Mouse (Mus musculus): ENCODE measurements at regions not wholly inside any gene's neighbourhood (a gene's known extent, or its start where the extent isn't known, plus 50 kb on each side); places are given as distances from the start of the nearest gene placed in this dataset.

GRCm38 (mm10) chr10:71485063-71485762, 137.7 kb downstream of the Ipmk start:
- no peak for DNase-seq (ENCODE audit: low spot score in 2 of 2)

DNA sequence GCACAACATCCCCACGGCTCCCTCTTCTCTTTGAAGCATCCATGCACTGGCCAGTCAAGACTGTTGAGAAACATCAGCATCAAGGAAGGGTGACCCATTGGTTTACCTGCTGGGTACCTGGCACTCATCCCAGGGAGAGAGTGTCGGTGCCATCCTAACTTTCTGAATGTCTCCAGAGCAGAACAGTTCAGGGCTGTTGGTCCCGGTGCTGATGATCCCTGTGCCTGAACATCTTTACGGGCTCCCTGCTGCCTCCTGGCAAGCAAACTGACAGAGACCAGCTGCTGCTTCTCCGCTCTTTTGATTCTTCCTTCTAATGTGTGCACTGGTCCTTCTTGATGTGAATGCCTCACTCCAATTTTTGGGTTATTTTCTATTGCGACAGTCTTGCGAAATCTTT, 142.2 kb downstream of the Ipmk start:
- DNase-seq (ENCODE audit: low spot score in 2 of 2) = peak in 1 of 2 experiments; percentile 37

DNA sequence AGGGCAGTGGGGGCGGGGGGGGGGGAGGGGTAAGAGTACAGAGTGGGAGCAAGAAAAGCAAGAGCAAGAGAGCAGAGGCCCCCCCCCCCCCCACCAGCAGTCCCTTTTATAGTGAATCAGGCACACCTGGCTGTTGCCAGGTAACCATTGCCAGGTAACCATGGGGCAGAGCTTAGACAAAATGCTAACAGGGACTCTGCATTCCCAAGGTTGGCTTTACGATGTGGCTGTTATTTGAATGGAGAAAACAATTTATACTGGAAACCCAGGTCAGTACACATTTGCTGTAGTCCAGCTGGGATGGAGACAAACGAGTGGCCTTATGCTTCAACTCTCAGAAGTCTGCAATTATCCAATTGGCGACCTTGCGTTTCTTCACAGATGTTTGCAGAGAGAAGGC, 154.5 kb downstream of the Ipmk start:
- no peak for DNase-seq (ENCODE audit: low spot score in 2 of 2)

DNA sequence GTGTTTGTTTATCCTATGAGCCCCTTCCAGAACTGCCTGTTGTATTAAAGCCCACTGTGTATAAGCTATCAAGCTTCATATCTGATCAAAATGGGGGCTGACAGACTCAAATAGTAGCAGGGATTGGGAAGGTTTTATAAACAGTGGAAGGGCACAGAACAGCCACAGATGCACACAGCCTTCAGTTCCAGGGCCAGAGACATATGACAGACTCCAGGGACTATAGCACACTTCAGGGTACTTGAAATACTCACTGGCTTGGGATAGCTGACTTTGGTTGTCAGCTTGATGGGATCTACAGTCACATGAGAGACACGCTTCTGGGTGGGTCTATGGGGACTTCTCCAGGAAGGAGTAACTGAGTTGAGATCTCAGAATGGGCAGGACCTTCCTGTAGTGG, 156.7 kb downstream of the Ipmk start:
- no peak for DNase-seq (ENCODE audit: low spot score in 2 of 2)

- DNase-seq (ENCODE audit: low spot score in 2 of 2) = no peak
Measured at GRCm38 (mm10) chr10:71525290-71525689, 177.7 kb downstream of the Ipmk start.

- no peak for DNase-seq (ENCODE audit: low spot score in 2 of 2)
Measured at GRCm38 (mm10) chr10:71533759-71534158, 186.2 kb downstream of the Ipmk start.

DNA sequence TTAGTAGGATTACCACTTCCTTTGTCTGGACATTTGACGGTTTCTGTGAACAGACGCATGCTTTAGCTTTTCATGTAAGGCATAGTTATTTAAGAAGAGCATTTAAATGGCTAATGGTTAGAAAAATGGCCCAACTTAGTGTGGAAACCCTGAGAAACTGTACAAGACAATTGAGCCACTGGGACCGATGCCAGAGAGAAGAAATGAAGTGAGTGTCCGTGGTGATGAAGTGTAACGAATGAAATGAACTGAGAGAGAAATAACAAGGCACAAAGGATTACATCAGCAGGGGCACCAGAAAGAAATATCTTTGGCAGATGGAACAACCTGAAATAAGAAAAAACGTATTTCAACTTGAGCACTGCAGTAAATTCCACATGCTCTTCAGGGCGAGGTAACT, 197.9 kb downstream of the Ipmk start:
- DNase-seq (ENCODE audit: low spot score in 2 of 2) = no peak

DNA sequence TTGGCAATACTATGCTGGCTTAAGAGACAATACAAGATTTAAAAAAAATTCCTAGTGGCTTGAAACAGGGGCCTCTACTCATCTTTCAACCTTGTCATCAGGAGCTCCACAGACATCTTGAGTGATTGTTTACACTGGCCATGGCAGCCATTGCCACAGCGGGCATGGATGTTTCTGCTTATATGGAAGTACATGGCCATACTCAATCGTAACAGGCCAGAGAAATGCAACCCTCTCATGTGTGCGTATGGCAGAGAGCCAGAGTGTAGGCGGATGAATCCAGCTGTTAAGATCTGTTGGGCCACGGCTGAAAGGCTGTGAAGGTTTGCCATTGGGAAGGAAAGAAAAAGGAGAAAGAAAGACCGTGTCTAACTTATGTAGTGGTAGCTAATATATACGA, 198.9 kb downstream of the Ipmk start:
- no peak for DNase-seq (ENCODE audit: low spot score in 2 of 2)

GRCm38 (mm10) chr10:71583716-71584115, 236.2 kb downstream of the Ipmk start:
- DNase-seq (ENCODE audit: low spot score in 2 of 2) = no peak

DNA sequence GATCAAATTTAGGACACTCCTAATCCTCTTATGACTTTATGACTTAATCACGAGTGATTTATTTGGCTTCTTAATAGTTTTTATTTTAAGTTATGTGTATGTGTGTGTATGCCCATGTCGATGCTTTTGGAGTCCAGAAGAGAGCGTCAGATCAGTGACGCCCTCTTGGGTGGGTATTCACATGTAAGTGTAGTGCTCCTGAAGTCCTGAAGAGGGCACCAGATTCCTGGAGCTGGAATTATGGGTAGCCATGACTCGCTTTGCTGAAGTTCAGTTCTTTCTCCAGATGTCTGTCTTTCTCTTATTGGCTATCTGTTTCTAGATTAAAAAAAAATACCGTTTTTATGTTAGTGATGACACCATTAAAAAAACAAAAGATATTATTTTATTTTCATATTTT, 251.0 kb downstream of the Ipmk start:
- DNase-seq (ENCODE audit: low spot score in 2 of 2) = no peak

DNA sequence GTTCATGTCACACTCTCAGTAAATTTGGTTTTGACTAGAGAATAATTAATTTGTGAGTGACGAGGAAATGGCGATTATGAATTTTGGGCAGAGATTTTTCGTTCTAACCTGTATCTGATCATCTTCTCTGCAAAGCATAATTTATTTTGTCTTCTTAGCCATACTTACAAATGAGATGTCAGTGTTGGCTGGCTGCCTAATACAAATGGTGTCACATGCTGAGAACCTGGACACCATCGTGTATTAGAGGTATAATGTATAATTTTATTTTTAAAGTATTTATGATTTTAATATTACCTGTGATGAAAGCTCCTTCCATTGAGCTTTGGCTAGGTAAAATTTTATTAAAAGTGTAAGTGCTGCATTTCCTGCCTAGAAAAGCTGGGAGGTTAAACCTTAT, 266.2 kb downstream of the Ipmk start:
- no peak for DNase-seq (ENCODE audit: low spot score in 2 of 2)

DNA sequence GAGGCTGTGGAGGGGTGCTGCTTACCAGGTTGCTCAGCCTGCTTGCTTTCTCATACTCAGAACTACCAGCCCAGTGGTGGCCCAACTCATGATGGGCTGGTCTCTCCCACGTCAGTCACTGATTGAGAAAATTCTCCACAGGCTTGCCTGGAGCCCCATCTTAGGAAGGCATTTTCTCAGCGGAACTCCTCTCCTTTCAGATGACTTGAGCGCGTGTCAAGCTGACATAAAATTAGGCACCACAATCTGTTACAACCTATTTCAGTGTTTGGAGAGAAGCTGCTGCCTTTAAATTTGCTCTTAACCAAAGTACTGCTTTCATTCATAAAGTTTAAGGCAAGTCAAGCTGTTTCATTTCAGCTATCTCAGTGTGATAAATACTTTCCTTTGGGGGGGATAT, 269.6 kb downstream of the Ipmk start:
- DNase-seq (ENCODE audit: low spot score in 2 of 2) = no peak

- no peak for DNase-seq (ENCODE audit: low spot score in 2 of 2)
Measured at GRCm38 (mm10) chr10:71646071-71646470, 298.5 kb downstream of the Ipmk start.

DNA sequence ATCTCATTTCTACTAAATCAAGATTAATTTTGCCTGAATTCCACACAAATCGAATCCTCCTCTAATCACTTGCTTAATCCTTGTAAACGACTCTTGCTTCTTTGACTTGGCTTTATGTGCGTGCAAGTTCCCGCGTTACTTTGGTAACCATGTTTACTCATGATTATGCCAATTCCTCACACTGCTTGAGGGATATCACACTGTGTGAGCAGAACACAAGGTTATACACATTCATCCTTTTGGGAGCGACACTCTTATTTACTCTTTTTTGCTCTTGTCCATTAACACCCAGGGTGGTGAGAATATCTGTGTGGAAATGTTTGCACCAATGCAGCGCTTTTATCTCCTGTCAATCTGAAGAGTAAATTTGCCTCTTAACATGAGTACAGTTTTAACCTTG, 310.0 kb downstream of the Ipmk start:
- DNase-seq (ENCODE audit: low spot score in 2 of 2) = no peak

DNA sequence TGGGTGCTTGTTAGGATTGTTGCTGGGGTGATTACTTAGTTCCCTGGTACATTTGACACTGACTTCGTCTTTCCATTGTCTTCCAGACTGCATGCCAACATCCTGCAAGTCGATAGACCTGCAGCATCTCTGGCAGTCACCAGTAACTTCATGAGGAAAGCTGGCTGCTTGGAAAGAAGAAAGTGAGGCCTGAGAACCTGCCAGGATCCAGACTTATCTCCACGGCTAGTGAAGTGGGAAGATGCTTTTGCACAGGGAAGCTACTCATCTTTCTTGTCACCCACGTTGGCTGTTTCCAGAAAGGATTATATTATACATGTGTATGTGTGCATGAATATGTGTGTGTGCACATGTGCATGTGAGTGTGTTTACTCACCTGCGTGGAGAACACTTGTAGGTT, 316.0 kb downstream of the Ipmk start:
- DNase-seq (ENCODE audit: low spot score in 2 of 2) = no peak

GRCm38 (mm10) chr10:71667160-71667571, 319.6 kb downstream of the Ipmk start:
- peak in 1 of 2 experiments; percentile 18 for DNase-seq (ENCODE audit: low spot score in 2 of 2)

GRCm38 (mm10) chr10:71679240-71679639, 331.7 kb downstream of the Ipmk start:
- no peak for DNase-seq (ENCODE audit: low spot score in 2 of 2)

- no peak for DNase-seq (ENCODE audit: low spot score in 2 of 2)
Measured at GRCm38 (mm10) chr10:71713456-71713855, 365.9 kb downstream of the Ipmk start.

- DNase-seq (ENCODE audit: low spot score in 2 of 2) = no peak
Measured at GRCm38 (mm10) chr10:71727746-71728145, 380.2 kb downstream of the Ipmk start.

DNA sequence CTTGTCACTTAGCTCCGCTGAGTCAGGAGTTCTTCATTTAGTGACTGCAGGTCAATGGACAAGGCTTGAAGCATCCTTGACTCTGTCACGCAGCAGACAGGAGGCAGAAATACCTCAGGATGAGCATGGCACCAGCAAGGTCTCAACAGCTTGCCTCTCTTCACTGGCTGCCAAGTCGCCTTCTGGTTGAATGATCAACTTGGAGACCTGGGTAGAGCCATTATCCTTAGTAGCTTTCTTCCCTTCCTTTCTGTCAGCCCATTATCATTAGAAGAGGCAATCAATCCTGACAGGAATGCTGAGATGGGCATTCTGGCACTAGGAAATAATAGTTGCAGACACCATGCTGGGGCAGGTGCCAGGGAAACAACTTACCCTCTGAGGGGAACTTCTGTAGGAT, 386.3 kb downstream of the Ipmk start:
- peak in 1 of 2 experiments; percentile 68 for DNase-seq (ENCODE audit: low spot score in 2 of 2)

DNA sequence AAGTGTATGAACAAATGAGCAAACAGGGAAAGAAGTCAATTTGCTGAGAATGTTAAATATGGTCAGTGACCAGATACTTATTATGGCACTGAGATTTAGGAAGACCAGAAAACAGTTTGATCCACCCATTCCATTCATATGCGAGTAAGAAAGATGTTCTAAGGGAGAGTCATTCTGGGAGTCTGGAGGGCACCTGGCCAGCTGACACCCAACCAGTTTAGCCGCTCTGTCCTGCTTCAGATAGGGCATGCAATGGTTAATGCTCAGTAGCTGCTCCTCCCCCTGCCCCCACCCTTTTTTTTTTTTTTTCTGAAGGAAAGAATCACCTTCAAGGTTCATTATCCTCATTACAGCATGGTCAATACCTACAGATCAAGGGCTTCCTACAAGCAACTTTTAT, 386.9 kb downstream of the Ipmk start:
- no peak for DNase-seq (ENCODE audit: low spot score in 2 of 2)

DNA sequence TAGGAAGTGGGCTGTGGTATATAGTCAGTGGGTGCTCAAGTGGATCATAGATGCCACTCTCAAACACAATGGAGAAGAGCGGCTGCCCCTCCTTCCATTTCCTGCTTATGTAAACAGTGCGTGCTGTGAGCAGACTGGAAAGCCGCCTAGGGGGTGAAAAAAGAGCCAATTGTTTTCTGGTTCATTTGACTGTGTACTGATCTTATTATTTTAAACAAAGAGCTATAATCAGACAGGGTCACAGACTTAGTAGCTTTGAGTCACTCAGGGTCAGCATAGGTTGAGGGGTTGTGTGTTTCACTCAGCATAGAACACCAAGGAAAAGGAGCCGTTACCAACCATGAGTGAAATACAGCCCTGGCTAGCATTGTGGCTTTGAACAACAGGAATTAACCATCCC, 390.7 kb downstream of the Ipmk start:
- no peak for DNase-seq (ENCODE audit: low spot score in 2 of 2)

- no peak for DNase-seq (ENCODE audit: low spot score in 2 of 2)
Measured at GRCm38 (mm10) chr10:71748557-71749493, 401.3 kb downstream of the Ipmk start.
